Mouse (Mus musculus) lung, postnatal 0 days (tissue): ENCODE results near the gene Camta1. TPM values are rescaled to one million over a fixed set of nuclear protein-coding genes. Genes with fewer than 3 reads are reported as not detected.
A peak's percentile ranks its signal among the peaks of the same experiment; 100 is the strongest.
"Not testable (repeated sequence)": the region's sequence is repeated elsewhere in the genome, so short reads cannot be mapped to it uniquely, and the experiment has no call there.

ENCODE experiments used
- ATAC-seq: fragments of 200-750 bp; cut with Nextera tagmentation; 2 replicates; pipeline ENCODE4 v1.8.0; 2017; ENCODE audit warnings: moderate library complexity
- DNase-seq: peaks from one replicate; pipeline ENCODE4 v3.0.0-alpha.2; 2016; ENCODE audit warnings: low spot score
- H3K27ac ChIP-seq: fragments of 300-500 bp; sonication (generic); 2 replicates; pipeline ENCODE4 v1.5.1; 2014; ENCODE audit warnings: antibody characterized with exemption, mild to moderate bottlenecking, low read length, mixed read lengths
- H3K27me3 ChIP-seq: fragments of 300-500 bp; sonication (generic); replicated peaks from 2 replicates; pipeline ENCODE4 v1.6.1; 2014; ENCODE audit warnings: low read length, mixed read lengths; ENCODE audit not compliant: insufficient read depth
- H3K36me3 ChIP-seq: fragments of 300-500 bp; sonication (generic); 2 replicates; pipeline ENCODE4 v1.6.1; 2014; ENCODE audit warnings: low read length, mixed read lengths; ENCODE audit not compliant: insufficient read depth
- H3K4me1 ChIP-seq: fragments of 300-500 bp; sonication (generic); 2 replicates; pipeline ENCODE4 v1.6.1; 2014; ENCODE audit warnings: antibody characterized with exemption, low read depth, low read length, mixed read lengths; ENCODE audit not compliant: insufficient read depth
- H3K4me2 ChIP-seq: fragments of 300-500 bp; sonication (generic); replicated peaks from 2 replicates; pipeline ENCODE4 v1.6.1; 2014; ENCODE audit warnings: low read depth, mild to moderate bottlenecking, low read length, moderate library complexity, mixed read lengths
- H3K4me3 ChIP-seq: fragments of 300-500 bp; sonication (generic); 2 replicates; pipeline ENCODE4 v1.5.1; 2014; ENCODE audit warnings: low read depth, low read length
- H3K9ac ChIP-seq: fragments of 300-500 bp; sonication (generic); replicated peaks from 2 replicates; pipeline ENCODE4 v1.6.1; 2014; ENCODE audit warnings: low read depth, mild to moderate bottlenecking
- H3K9me3 ChIP-seq: fragments of 300-500 bp; sonication (generic); 2 replicates; pipeline ENCODE4 v1.6.1; 2016; ENCODE audit warnings: low read length, mixed read lengths
- CTCF ChIP-seq: IDR thresholded peaks from 2 replicates; pipeline ENCODE4 v1.5.1; 2016; ENCODE audit warnings: antibody characterized with exemption, mild to moderate bottlenecking
- EP300 ChIP-seq: IDR thresholded peaks from 2 replicates; pipeline ENCODE4 v1.6.1; 2016; ENCODE audit warnings: antibody characterized with exemption, mild to moderate bottlenecking, control low read depth
- WGBS: fragments of 180-500 bp; shearing (Covaris S2); extraction: QIAGEN DNeasy Blood & Tissue Kit; methylation state at CpG from one replicate; pipeline ENCODE4 v1.1.7; 2014; 5-methylcytosine and 5-hydroxymethylcytosine counted together
- polyA plus RNA-seq: library from polyadenylated mRNA; unstranded; fragments of >200 nt; fragmentation: Nextera tagmentation; extraction: Ambion mirVana; gene quantifications from 2 replicates; pipeline ENCODE4 v1.2.1, GENCODE M21; 2015

Camta1 gene
- polyA plus RNA-seq, 1 experiment from 2014 or later, result 86.4 TPM

DNA sequence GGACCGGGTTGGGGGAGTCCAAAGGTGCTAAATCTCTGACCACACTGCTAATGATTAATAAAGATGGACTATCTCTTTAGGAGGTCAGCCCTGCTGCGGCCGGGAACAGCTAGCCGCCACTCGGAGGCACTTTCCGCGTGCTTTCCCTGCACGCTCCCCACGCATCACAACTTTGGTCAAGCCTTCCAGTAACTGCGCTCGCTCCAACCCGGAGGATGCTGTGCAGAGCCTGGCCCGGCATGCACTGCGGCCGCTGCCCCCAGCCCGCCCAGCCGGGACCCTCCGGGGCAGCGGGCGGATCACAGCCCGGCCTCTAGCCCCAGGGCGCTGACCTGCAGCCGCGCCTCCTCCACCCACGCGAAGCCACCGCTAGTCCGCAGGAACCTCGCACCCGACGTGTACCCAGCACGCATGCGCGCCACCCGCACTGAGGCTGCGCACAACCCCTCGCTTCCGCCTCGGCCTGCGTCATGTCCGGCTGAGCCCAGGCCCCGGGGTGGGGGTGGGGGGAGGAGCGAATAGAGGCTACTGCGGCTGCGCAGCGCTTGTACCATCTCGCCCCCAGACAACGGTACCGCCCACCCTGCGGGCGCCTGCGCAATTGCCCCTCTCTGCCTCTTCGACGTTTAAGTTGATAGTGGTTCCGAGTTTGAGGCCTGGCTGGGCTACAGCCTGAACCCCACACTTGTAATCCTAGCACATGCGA, 952.1 kb downstream of the Camta1 start:
- peak overlapping the region; percentile 65 for H3K4me3 ChIP-seq
- H3K27me3 ChIP-seq, result no peaks in the 10 kb centered on the region
- TF ChIP-seq EP300, result no peak
- TF ChIP-seq CTCF, result peak; percentile 46
- ATAC-seq (peak; percentile 90), DNase-seq (peak; percentile 98)
- H3K27ac ChIP-seq, result peak overlapping the region; percentile 78
- peak overlapping the region; percentile 77 for H3K4me2 ChIP-seq
- WGBS, result 7% methylated on average over 50 of the region's 56 CpGs
- H3K9me3 ChIP-seq, result no peaks in the 10 kb centered on the region
- H3K9ac ChIP-seq, result peak overlapping the region; percentile 61
- H3K4me1 ChIP-seq, result peaks cover 9% of the 10 kb centered on the region; the same call in 1 of the 2 replicates
- H3K36me3 ChIP-seq, result peaks cover 6% of the 10 kb centered on the region; the same call in 1 of the 2 replicates

DNA sequence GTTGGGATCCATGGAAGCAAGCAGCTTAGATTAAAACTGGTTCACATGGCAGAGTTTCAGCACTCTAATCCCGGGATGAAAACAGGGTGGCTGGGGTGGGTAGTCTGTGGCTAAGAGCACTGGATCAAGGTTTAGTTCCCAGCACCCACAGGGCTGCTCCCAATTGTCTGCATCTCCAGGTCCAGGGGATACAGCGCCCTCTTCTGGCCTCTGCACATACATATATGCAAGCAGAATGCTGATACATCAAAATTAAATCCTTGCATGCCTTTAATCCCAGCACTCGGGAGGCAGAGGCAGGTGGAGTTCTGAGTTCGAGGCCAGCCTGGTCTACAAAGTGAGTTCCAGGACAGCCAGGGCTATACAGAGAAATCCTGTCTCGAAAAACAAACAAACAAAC, 953.2 kb downstream of the Camta1 start:
- H3K36me3 ChIP-seq, H3K27me3 ChIP-seq, H3K9me3 ChIP-seq, H3K4me2 ChIP-seq, ATAC-seq, H3K4me3 ChIP-seq, H3K4me1 ChIP-seq, DNase-seq, H3K27ac ChIP-seq, H3K9ac ChIP-seq: not testable (repeated sequence)
- peak; percentile 39 for TF ChIP-seq CTCF
- 76% methylated on average over 5 of the region's 5 CpGs for WGBS

DNA sequence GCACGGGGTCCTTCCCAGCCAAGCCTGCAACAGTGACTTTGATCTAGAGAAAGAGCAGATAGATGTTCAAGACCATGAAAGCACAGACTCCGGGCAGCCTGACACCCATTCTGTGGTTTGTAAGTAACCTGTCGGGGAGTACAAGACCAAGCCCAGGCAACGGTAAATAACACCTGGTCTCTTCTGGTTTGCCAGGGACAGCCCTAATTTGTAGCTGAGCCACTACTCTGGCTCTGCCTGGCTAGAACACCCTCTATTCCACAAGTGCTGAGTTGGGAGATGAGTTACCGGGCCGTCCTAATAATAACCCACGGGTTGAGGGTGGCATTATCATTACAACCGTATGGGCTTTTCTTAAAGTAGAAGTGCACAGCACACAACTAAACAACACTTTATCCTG, 954.6 kb downstream of the Camta1 start:
- H3K27me3 ChIP-seq, result no peaks in the 10 kb centered on the region
- no peak for ATAC-seq
- no peak overlapping the region for H3K27ac ChIP-seq
- H3K4me2 ChIP-seq, result no peak overlapping the region
- H3K9me3 ChIP-seq, result no peaks in the 10 kb centered on the region
- peaks cover 4% of the 10 kb centered on the region; the same call in 1 of the 2 replicates for H3K4me1 ChIP-seq
- peaks cover 21% of the 10 kb centered on the region for H3K36me3 ChIP-seq
- no peak for TF ChIP-seq EP300
- TF ChIP-seq CTCF, result no peak
- 90% methylated on average over 8 of the region's 8 CpGs for WGBS
- H3K4me3 ChIP-seq, result no peak overlapping the region
- DNase-seq, result no peak
- no peak overlapping the region for H3K9ac ChIP-seq

DNA sequence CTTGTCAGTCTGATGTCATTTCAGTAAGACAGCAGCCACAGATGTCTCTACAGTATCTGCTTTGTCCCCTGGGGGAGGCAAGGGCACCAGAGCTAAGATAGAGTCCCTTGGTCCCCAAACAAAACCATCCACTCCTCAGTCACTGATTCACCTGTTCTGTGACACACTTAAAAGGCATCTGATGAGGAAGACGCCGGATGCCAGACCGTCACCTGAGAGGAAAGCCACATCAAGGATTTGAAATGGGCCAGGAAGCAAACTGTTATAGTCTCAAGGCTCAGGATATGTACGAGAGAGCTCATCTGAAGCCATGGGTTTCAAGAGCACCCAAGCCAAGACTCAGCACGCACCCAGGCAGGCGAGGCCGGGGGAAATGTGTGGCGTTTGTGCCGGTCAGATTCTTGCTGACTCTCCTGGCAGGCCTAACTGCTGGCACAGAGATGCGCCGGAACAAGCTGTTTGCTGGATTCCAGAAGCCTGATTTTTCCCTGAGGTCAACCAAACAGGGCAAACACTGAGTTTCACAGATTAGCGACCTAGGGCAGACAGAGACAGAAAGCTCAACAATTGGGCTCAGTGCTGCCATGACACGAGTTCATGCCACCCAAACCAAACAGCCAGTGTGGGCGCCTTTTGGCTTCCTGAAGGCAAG, 958.5 kb downstream of the Camta1 start:
- H3K27ac ChIP-seq, result no peak overlapping the region
- WGBS, result 93% methylated on average over 14 of the region's 14 CpGs
- no peaks in the 10 kb centered on the region for H3K9me3 ChIP-seq
- ATAC-seq, result no peak
- no peaks in the 10 kb centered on the region for H3K27me3 ChIP-seq
- H3K9ac ChIP-seq, result no peak overlapping the region
- no peak overlapping the region for H3K4me2 ChIP-seq
- H3K4me3 ChIP-seq, result no peak overlapping the region
- no peaks in the 10 kb centered on the region for H3K4me1 ChIP-seq
- TF ChIP-seq EP300 (no peak), CTCF (no peak)
- DNase-seq, result no peak
- H3K36me3 ChIP-seq, result peaks cover 38% of the 10 kb centered on the region

DNA sequence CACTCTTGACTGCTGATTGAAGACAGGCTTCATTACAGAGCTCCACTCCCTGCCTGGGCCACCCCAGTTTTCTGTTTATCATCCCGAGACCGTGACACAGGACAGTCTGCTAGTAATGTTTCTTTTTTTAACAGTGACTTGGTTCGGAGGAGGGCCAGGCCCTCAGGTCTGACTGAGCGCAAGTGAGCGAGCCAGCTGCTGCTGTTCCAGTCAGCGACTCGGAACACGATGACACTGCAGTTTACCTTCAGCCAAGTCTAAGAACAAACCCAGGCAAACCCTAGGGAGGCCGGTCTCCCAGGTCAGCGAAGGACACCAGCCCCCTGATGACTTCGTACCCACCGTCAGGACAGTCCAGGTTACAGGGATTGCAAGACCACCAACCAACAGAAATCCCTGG, 959.6 kb downstream of the Camta1 start:
- Histone ChIP-seq H3K9ac (no peak overlapping the region), H3K4me1 (no peaks in the 10 kb centered on the region), H3K4me2 (no peak overlapping the region), H3K27me3 (no peaks in the 10 kb centered on the region), H3K27ac (no peak overlapping the region), H3K36me3 (peaks cover 42% of the 10 kb centered on the region), H3K4me3 (no peak overlapping the region), H3K9me3 (no peaks in the 10 kb centered on the region)
- no peak for DNase-seq
- 88% methylated on average over 12 of the region's 12 CpGs for WGBS
- no peak for ATAC-seq
- TF ChIP-seq CTCF (no peak), EP300 (no peak)

DNA sequence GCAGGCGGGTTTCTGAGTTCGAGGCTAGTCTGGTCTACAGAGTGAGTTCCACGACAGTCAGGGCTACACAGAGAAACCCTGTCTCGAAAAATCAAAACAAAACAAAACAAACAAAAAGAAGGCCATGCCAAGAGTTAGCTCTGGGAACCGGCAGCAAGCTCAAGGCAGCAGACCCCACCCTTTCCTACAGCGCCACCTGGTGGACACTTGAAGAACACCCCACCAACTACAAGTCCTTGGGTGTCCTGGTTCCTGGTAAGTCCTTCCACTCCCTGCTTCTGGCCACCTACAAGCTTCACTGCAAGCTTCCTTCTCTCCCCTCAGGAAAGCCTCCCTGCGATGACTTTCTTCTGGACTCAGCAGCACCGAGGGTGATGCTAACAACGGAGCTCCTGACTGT, 960.0 kb downstream of the Camta1 start:
- ATAC-seq (peak; percentile 59), DNase-seq (peak; percentile 81)
- Histone ChIP-seq H3K9me3 (no peaks in the 10 kb centered on the region), H3K9ac (no peak overlapping the region), H3K27ac (no peak overlapping the region), H3K4me1 (no peaks in the 10 kb centered on the region), H3K4me3 (no peak overlapping the region), H3K4me2 (no peak overlapping the region), H3K36me3 (peaks cover 42% of the 10 kb centered on the region), H3K27me3 (no peaks in the 10 kb centered on the region)
- TF ChIP-seq EP300 (no peak), CTCF (peak; percentile 90)
- 46% methylated on average over 9 of the region's 9 CpGs for WGBS
